Mouse (Mus musculus) heart, postnatal 25 days (tissue): ENCODE data around the gene Slc38a8. TPM values are rescaled to one million over a fixed set of nuclear protein-coding genes. Genes with fewer than 3 reads are reported as not detected.

Experiments used
- DNase-seq: peaks from one replicate; pipeline ENCODE4 v3.0.0; 2022; ENCODE audit warnings: low spot score
- intact Hi-C: fragments of 180-260 bp; cut with DNase I; formaldehyde crosslinking; loops from one replicate; pipeline ENCODE4 v1.15.1; 2025
- total RNA-seq, 2 experiments: library from RNA; stranded (reverse); gene quantifications; 2 replicates each; pipeline ENCODE4 v1.2.3; 2021

The Slc38a8 gene
- total RNA-seq, 2 experiments from 2014 or later = not detected

- no peak for DNase-seq
- intact Hi-C loops = no loop called here
Observed at GRCm38 (mm10) chr8:119499836-119500235, 1.7 kb downstream of the Slc38a8 start.

GRCm38 (mm10) chr8:119496848-119497247 lies 4.7 kb downstream of the Slc38a8 start:
- intact Hi-C loops = loop anchor here (1.0 to 2.0 kb wide), 2 partner anchors 56 to 85 kb away; no protein-coding TSS in a partner anchor
- no peak for DNase-seq

GRCm38 (mm10) chr8:119487093-119487492 lies 14.4 kb downstream of the Slc38a8 start:
- no peak for DNase-seq
- intact Hi-C loops = no loop called here

GRCm38 (mm10) chr8:119484145-119484896 lies 17.2 kb downstream of the Slc38a8 start:
- no peak for DNase-seq
- intact Hi-C loops = no loop called here

GRCm38 (mm10) chr8:119478684-119479083 lies 22.8 kb downstream of the Slc38a8 start:
- no peak for DNase-seq
- intact Hi-C loops = no loop called here

- intact Hi-C loops = no loop called here
Observed at GRCm38 (mm10) chr8:119468091-119468490, 33.4 kb downstream of the Slc38a8 start.

GRCm38 (mm10) chr8:119466794-119467193 lies 34.7 kb downstream of the Slc38a8 start:
- DNase-seq = no peak
- intact Hi-C loops = no loop called here

More at GRCm38 (mm10) chr8:119468091-119468490, 33.4 kb downstream of the Slc38a8 start:
- DNase-seq = no peak

GRCm38 (mm10) chr8:119466105-119466504 lies 35.4 kb downstream of the Slc38a8 start:
- intact Hi-C loops = no loop called here
- DNase-seq = no peak

- intact Hi-C loops = no loop called here
- DNase-seq = no peak
Observed at GRCm38 (mm10) chr8:119463709-119464108, 37.8 kb downstream of the Slc38a8 start.

- intact Hi-C loops = no loop called here
- DNase-seq = no peak
Observed at GRCm38 (mm10) chr8:119461356-119461755, 40.1 kb downstream of the Slc38a8 start.

GRCm38 (mm10) chr8:119459724-119460123 lies 41.8 kb downstream of the Slc38a8 start:
- intact Hi-C loops = no loop called here
- no peak for DNase-seq

GRCm38 (mm10) chr8:119456045-119456444 lies 45.5 kb downstream of the Slc38a8 start:
- DNase-seq = no peak
- intact Hi-C loops = no loop called here

- no peak for DNase-seq
- intact Hi-C loops = no loop called here
Observed at GRCm38 (mm10) chr8:119452919-119453318, 48.6 kb downstream of the Slc38a8 start.

- intact Hi-C loops = no loop called here
- no peak for DNase-seq
Observed at GRCm38 (mm10) chr8:119451131-119451530, 50.4 kb downstream of the Slc38a8 start.

GRCm38 (mm10) chr8:119449627-119450026 lies 51.9 kb downstream of the Slc38a8 start:
- intact Hi-C loops = loop anchor here (5.0 kb wide), 1 partner anchor 228 kb away; no protein-coding TSS in a partner anchor
- DNase-seq = no peak

- DNase-seq = no peak
- intact Hi-C loops = loop anchor here (5.0 kb wide), 1 partner anchor 230 kb away; no protein-coding TSS in a partner anchor
Observed at GRCm38 (mm10) chr8:119447781-119448170, 53.7 kb downstream of the Slc38a8 start.

- no peak for DNase-seq
- intact Hi-C loops = loop anchor here (5.0 kb wide), 1 partner anchor 230 kb away; no protein-coding TSS in a partner anchor
Observed at GRCm38 (mm10) chr8:119446990-119447780, 54.3 kb downstream of the Slc38a8 start.

GRCm38 (mm10) chr8:119446211-119446989 lies 55.1 kb downstream of the Slc38a8 start, which contains the start of gene Necab2:
Gene Necab2, plus strand, starts transcription at chr8:119446719.
- intact Hi-C loops = loop anchor here (5.0 kb wide), 1 partner anchor 231 kb away; no protein-coding TSS in a partner anchor
- DNase-seq = no peak

GRCm38 (mm10) chr8:119442970-119443369 lies 58.5 kb downstream of the Slc38a8 start:
- DNase-seq = no peak
- intact Hi-C loops = no loop called here

- DNase-seq = no peak
- intact Hi-C loops = no loop called here
Observed at GRCm38 (mm10) chr8:119442013-119442412, 59.5 kb downstream of the Slc38a8 start.
